Mouse (Mus musculus) right cerebral cortex, postnatal 4 days (tissue): ENCODE measurements at regions not wholly inside any gene's neighbourhood (a gene's known extent, or its start where the extent isn't known, plus 50 kb on each side); places are given as distances from the start of the nearest gene placed in this dataset.

ENCODE experiments used
- DNase-seq: peaks from one replicate; pipeline ENCODE4 v3.0.0-alpha.2; 2022

DNA sequence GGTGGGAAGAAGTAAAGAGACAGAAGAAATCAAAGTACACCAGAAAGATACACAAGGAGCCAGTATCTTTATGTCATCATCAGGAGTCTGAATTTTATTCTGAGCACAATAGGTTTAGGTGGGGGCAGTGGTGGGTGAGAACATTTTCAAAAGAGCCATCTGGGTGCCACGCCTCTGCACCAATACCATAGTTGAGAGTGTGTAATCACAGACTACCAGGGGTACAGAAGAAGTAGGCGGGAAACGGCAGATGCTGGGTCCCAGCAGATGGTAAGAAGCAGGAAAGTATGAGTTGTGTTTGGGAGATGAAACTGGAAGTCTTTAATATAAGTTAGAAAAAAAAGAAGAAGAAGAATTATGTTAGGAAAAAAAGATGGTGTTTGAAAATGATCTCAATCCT is 682.7 kb upstream of the Pou3f3 start:
- no peak for DNase-seq

DNA sequence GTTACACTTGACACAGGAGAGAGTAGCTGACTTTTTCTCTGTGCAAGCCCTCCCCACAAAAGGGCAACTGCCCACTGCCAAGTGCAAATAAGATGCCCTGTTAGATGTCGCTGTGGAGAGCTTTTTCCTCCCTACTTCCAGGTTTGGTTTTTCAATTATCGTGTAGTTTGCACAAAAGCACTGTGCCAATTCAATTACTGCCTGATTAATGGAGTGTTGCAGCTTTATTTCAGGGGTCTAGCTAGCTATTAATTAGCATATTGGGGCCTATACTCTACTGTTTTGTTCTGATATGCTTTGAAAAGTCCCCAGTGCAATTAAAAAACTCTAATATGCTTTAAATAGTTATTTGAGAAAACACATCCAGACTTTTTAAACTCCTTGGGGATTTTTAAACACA is 676.6 kb upstream of the Pou3f3 start:
- DNase-seq = no peak

DNA sequence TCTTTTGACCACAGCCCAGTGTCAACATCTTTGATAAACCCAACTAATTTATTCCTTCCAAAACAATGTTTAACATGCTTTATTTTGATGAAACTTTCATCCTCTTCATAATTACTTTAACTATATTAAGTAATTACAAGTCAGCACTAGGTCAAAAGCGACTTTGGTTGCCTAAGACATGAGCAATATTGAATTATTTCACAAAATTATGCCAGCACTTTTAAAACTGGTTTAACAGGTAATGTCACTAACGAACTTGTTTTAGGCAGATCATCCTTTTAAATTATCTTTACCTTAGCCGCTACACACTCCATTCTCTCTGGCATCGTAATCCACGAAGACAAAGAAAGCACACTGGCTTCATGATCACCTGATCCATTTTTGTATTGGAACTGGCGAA is 669.8 kb upstream of the Pou3f3 start:
- no peak for DNase-seq

DNA sequence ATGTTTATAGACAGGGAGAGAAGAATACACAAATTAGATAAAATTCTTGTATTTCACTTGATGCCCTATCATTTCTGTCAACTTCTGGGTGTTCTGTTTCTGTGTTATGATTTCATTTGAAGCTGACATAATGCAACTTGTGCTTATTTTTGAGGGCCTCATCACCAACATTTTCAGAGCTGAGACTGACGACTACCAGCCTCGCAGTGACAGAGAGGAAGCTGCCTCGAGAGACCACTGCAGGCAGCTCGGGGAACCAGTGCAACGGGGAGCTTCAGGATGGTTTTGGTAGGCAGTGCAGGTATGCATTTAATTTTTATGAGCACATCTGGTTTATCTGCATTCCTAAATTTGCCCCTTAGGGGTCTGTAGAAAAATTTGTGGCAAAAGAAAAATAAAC is 669.1 kb upstream of the Pou3f3 start:
- no peak for DNase-seq

DNA sequence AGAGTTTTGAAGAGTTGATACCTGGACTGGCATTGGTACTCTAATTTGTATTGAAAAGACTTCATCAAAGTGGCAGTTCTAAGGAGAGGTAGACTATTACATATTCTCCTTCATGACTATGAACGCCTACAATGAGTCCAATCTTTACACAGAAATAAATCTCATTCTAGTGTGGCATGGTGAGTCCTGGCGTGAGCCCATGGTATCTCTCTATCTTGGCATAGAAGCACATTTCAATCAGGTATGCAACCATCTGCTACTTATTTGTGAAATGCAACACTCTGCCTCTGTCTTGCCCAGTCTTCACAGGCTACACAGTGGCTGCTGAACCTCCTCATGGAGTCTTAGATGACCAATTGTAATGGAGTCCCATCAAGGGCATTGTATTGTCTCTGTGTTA is 661.8 kb upstream of the Pou3f3 start:
- no peak for DNase-seq

DNA sequence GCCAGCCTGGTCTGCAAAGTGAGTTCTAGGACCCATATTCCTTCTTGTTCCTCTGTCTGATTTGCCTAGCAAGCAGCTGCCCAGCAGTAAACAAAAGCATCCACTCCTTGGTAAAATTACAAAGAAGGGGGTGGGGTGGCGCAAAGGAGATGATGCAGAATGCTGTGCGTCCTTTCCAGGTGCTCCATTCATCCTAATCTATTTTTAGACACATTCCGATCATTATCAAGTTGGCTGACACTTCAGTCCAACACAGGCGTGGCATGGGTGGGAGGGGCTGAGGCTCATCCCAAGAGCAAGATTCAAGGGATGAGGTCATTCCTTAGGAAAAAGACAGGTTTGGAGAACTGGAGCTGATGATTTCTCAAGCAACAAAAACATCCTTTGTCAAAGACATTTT is 660.2 kb upstream of the Pou3f3 start:
- DNase-seq = no peak

DNA sequence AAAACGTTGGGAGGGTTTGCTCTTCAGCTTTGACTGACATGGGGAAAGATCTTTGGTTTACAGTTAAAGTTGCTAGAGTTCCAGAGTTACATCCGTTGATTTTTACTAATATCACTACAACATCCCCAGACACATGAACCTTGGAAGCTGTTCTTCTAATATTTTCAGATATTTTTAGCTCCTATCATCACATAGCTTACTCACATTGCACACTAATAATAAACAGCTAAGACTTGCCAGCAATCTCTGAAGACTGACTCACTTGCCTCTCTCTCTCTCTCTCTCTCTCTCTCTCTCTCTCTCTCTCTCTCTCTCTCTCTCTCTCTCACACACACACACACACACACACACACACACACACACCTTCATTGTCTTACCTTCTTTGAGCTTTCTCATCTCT is 654.0 kb upstream of the Pou3f3 start:
- no peak for DNase-seq

DNA sequence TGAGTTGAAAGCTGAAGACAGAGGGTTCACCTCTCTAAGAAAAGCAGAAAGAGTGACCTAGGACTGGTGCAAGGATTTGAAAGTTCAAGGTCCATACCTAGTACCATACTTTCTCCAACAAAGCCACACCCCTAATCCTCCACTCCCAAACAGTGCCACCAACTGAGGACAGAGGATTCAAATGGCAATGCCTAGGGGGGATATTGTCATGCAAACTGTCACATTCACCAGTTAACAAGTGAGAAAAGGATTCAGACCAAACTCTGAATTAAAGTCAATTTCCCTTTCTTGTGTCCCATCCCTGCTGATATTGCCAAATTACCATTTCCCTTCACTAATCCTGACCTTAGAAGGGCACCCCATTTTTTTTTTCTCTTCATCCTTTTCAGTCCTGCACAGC is 637.1 kb upstream of the Pou3f3 start:
- no peak for DNase-seq

DNA sequence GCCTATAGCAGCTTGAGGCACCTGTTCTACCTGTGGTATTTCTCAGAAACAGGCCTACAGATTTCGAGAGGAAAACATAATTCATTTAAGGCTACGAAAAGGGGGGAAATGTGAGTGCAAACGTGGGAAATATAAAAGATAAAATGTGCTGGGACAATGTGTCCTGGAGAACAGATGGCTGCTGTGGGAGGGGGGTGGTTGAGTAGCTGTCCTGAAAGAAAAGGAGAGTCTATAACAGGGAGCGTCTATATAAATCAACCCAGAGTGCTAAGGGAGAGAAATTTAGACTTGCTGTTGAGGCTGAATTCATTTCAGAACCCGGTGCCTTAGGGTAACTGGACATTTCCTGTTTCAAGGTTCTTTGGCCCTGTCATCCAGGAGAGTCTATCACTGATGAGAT is 625.5 kb upstream of the Pou3f3 start:
- DNase-seq = no peak

DNA sequence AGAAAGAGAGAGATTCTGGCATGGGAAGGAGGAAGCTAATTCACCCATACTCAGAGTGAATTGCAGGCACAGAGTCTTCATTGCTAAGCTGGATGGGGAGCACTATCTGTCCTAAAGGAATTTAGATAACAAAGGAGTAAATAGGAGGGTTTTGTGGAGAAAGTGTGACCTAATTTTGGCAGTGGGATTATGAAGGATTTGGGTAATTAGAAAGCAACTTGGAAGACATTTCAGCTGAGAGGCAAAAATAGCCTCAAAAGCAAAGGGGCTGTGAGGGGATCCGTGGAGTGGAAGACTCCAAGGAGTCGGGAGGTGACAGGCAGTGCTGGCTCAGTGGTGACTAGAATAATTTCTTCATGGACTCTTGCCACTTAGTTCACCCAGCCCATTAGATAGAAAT is 599.5 kb upstream of the Pou3f3 start:
- DNase-seq = no peak

DNA sequence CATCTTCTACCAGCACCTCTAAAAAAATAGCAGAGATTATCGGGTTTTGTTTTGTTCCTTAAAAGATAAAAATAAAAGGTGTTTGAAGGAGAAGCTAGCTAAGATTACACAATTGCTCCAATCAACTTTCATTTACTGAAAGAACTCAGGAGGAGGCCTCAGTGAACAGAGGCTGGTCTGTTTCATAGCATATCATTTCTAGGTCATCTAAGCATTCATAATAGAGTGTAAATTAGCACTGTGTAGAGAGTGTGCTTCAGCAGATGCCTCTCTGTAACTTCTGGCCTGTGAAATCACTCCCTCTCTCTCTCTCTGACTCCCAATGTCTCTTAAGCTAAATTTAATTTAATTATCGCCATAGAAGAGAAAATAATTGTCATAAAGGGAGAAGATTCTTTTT is 597.0 kb upstream of the Pou3f3 start:
- no peak for DNase-seq

DNA sequence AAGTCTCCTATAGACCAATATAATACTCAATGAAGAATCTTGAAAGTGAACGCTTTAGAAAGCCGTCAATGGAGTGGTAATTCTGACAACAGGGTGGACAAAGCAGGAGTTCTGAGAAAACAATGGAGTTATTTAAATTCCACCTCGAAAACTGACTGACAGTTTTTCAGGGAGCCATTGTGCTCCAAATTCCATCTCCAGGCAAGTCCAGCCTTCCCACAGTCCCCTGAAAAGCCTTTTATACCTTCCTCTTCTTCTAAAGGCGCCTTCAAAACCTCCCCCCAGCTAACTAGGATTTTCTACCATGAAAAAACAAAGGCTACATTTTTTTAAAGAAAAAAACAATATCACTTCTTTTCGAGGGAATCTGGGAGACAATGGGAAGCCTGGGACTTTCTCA is 588.0 kb upstream of the Pou3f3 start:
- no peak for DNase-seq

DNA sequence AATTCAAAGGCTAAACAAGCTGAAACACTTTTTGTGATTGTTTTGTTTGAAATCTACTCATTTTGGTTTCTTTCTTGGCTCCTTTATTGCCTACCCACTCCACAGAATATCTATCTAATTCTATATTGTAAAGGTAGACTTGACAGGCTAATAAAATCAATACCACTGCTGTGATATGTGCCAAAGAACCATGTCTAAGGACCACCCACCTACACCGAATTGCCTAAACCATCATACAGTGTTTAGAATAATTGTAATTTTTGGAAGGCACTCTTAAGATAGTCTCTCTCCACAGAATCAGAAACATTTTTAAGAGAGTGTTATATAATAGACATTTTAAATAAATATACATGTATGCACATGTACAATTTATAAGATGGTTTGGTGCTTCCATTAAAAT is 587.6 kb upstream of the Pou3f3 start:
- no peak for DNase-seq

DNA sequence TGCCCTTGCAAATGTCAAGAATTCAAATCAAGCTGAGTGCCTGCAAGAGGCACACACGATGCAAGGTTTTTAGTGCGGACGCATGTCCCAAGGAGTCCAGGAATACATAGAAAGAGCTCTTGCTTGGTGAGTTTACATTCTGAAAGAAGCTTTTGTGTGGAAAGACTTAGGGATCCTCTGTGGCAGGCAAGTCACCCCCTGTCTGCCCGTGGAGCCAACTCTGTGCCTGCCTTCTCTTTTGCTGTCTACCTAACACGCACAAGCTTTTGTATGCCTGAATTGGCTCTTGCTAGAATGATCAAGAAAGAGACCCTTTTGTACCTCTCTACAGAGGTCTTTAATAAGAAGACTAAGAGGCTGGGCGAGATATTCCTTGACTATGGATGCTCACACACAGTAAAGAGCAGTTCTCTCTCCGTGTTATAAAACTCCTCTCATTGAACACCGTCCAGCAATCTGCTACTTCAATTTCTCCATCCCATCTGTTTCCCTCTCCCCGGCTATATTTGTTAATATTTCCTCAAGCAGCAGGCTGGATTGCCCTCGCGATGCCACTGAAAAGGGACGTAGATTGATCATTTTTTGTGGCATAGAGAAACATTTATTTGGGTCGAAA is 543.3 kb upstream of the Pou3f3 start:
- DNase-seq = no peak

DNA sequence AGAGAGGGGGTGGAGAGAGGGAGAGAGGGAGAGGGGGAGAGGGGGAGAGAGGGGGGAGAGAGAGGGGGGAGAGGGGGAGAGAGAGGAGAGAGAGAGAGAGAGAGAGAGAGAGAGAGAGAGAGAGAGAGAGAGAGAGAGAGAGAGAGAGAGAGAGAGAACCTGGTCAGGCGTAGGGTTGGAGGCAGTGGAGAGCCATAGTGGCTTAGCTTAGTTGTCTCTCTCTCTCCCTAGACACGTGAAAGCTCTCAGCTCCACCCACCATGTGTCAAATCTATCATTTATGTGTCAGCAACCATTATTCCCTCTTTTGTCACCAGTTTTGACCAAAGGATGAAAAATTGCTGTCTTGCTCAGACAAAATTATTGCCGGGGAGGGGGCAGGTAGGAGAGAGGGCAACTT is 542.7 kb upstream of the Pou3f3 start:
- DNase-seq = no peak

DNA sequence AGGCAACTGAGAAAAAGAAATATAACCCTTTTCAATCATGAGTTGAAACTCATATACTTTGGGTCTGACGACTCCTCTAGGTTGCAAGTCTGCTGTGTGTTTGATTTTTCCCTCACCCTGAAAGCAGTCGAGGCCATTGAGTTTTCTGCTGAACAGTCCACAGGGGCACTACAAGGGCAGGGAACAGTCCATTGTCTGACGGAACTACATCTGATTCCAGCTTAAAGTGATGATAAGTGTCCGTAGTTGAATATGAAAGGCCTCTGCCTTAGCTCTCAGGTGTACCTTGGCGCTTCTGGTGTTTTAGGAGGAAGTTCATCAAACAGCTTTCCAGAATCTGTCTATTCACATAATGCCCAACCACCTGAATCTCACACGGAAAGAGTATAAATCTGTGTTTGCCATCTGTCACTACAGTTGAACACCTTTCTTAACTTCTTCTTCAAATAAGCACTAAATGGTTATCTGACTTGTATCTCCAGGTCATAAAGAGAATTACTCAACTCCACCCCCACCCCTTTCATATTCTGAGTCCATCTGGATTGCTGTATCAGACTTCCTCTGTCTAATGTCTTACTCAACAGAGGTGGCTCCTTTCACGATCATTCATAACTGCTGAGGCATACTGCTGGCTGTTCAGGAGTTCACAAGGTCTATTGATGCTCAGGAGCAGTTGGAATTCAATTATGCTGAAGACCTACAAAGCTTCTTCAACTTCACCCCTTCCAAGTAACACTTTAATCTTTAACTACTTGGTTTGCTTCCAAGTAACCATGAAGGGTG is 527.6 kb upstream of the Pou3f3 start:
- DNase-seq = no peak

DNA sequence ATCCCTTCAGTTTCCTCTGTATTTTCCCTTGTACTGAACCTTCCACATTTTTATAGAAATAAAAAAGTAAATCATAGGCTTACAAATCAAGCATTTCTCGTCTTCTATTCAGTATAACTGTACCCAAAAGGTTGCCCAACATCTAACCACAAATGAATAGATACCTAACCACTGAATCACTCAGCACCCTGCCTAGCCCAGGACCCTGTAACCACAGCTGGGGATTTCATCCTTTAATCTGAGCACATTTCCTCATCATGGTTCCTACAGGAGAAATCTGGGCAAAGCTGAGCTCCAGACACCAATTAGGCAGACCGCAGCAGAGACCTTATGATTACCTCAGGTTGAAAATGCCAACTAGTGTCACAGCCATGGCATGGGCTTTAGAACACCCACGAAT is 526.1 kb upstream of the Pou3f3 start:
- DNase-seq = no peak

DNA sequence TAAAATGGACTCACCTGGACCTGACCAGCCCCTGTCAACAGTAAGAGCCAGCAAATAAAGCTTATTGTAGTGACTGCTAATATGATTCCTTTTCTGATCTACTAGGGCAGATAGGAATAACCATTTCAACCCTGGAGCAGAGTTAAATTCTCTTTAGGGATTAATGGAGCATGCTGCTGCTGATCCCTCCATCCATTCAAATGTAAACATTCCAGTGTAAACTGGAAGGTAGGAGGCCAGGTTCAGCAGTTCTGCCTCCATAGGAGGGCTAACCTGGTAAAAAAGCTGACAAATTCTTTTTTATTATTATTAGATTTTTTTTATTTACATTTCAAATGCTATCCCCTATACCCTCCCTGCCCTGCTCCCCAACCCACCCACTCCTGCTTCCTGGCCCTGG is 509.3 kb upstream of the Pou3f3 start:
- no peak for DNase-seq

DNA sequence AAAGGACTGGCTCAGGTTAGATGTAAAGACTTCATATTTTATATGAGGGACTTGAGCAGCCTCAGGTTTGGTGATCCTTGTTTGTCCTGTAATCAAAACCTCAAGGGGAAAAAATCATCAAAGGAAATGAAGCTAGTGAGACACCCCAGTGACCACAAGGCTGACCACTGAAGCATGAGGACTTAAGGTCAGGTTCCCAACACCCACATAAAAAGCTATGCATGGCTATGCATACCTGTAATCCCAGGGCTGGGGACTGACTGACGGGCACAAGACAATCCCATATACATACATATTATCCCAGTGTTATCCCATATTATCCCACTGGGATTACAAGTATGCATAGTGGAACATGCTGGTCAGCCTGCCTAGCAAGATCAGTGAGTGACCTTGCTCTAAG is 467.5 kb upstream of the Pou3f3 start:
- no peak for DNase-seq

DNA sequence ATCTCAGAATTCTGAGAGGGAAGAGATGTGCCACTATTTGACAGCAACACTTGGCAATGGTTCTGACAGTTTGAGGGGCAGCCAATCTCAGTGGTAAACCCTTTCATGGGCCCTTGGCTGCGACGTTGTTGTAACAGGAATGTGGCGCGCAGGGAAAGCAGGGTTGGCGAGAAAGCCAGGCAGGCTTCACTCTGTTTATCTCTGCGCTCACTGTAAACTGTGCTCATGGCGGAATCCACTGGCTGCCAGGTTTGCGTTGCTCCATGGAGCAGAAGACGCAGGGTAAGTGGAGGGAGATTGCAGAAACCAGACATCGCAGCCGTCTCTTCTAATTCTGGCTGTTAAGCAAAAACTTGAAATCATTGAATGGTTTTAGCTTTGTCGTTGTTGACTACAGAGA is 465.9 kb upstream of the Pou3f3 start:
- DNase-seq = peak; percentile 74

DNA sequence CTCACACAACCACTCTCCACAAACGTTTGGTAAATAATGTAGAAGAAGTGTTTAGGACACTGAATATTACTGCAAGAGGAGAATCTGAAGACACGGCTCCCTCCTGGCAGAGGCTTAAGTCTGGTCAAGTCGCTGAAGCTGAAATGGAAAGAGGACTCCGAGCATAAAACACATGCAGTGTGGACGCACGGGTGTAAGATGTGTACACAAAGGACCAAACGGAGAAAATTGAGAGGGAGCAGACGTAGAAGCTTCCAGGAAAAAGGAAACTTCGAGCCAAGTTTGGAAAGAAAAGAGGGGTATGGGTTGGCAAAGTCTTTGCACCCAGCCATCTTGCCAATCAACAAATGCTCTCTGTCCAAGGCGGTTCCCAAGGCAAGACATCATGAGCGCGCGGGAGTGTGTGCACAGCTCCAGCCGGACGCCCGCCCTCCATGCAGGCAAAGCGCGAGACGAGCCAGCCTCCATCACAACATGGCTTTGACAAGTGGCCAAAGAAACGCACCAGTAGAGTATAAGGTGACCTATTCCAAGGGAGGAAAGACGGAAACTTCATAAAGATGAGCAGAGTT is 465.0 kb upstream of the Pou3f3 start:
- peak; percentile 62 for DNase-seq

DNA sequence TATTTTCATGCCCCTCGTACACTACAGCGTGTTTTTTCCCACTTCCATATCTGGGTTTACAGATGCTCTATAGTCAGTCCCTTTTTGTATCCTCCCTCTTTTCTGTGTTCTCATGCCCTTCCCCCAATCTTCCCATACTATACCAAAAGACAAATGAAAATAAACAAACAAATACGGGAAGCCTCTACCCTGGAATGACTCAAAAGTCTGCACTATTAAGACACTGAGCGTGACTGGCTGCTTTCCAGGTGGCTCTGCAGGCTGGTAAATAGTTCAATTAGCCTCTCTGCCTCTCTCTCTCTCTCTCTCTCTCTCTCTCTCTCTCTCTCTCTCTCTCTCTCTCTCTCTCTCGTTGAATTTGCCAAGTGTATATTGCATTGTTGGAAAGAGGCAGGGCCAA is 464.5 kb upstream of the Pou3f3 start:
- peak; percentile 60 for DNase-seq

DNA sequence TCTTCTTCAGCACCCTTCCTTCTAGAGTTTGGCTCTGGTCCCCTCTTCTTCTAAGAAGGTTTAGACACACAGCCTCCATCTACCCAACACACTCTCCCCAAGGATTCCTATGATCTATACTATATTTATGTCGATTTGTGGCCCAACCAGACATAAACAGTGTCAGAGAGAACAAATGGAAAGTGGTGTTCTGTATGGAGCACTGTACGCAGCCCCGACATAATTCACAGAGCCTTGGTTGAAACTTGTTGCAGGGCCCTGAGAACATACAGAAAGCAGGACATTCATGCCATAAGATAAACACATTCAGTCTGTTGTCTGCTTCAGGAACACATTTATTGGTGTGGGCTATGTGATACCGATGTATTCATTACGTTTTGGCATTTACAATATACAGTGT is 463.7 kb upstream of the Pou3f3 start:
- no peak for DNase-seq

DNA sequence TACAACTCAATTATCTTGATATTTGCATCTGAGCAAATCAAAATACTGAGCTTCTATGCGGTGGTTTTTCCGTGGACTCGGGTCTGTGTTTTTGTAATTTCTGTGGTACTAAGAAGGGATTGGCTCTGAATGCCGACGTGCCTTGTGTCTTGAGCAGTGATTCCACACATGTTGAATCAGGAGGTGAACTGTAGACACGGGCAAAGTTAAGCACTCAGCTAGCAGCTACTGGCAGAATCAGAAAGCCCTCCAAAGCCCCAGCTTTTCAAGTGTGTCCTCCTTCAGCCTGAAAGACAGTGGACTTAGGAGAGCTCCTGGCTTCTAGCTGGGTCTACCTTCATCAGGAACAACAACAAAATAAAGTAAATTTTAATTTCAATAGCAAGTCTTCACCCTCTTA is 462.9 kb upstream of the Pou3f3 start:
- DNase-seq = no peak

DNA sequence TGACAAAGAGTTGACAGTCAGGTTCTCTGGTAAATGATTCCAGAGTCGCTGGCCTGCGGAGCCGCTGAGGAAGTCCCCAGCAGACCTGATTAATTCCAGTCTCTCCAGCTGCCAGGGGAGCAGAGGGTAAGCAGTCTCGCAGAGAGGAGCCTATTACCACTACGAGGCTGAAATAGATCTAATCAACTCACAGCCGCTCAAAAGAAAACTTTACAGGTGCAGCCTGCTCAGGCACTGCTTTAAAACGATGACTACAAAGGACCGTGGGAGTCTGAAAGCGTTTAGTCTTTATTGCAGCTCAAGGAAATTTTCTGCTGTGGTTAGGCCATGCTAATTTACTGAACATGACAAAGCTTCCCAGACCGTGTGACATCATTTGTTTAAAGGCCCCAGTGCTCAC is 462.3 kb upstream of the Pou3f3 start:
- peak; percentile 18 for DNase-seq
